Mouse (Mus musculus): Measurements from ENCODE around the gene Hist4h4.

The Hist4h4 gene

GRCm38 (mm10) chr6:136782761-136783160, 21.5 kb downstream of the Hist4h4 start:
- DNase-seq (ENCODE audit: low spot score), result no peak

- no peak for DNase-seq (ENCODE audit: low spot score)
These were observed 22.1 kb downstream of the Hist4h4 start for GRCm38 (mm10) chr6:136782146-136782545.

- no peak for DNase-seq (ENCODE audit: low spot score)
These were observed 22.7 kb downstream of the Hist4h4 start, which contains the start of gene Gucy2c for GRCm38 (mm10) chr6:136781377-136781986. Gene Gucy2c (minus strand): TSS chr6:136781765.

GRCm38 (mm10) chr6:136776392-136776791, 27.8 kb downstream of the Hist4h4 start:
- no peak for DNase-seq (ENCODE audit: low spot score)

- no peak for DNase-seq (ENCODE audit: low spot score)
These were observed 34.4 kb downstream of the Hist4h4 start for GRCm38 (mm10) chr6:136769859-136770258.

- no peak for DNase-seq (ENCODE audit: low spot score)
These were observed 35.1 kb downstream of the Hist4h4 start for GRCm38 (mm10) chr6:136769143-136769542.

- DNase-seq (ENCODE audit: low spot score), result no peak
These were observed 40.3 kb downstream of the Hist4h4 start for GRCm38 (mm10) chr6:136763912-136764311.

All from layer of hippocampus, adult 11-12 months (tissue).